In genomic region chr5:120176246-120177065, GRCm38 (mm10) we compare ENCODE assay signal across 14 mouse cellular contexts.
DNase-seq lines count a peak whose midpoint lies in the region; ATAC-seq and TF ChIP-seq lines count a peak whose summit lies in the region.
"Had no signal": no experiment of that assay in that cellular context is flagged by ENCODE, and none has a peak within 500 bp of the region (broad histone marks: within the 10 kb centered on the region; RNA-seq: fewer than 3 reads in every experiment).

No protein-coding gene starts in this region.

- 93% methylated on average over 13 of the region's 13 CpGs for WGBS in hindbrain, embryonic 15.5 days
- WGBS in hindbrain, postnatal 0 days: 93% methylated on average over 13 of the region's 13 CpGs

- no peaks in the 10 kb centered on the region for H3K27me3 ChIP-seq in hindbrain, embryonic 15.5 days
- no peaks in the 10 kb centered on the region for H3K27me3 ChIP-seq in hindbrain, postnatal 0 days (ENCODE audit: insufficient read depth, low read length)
- H3K27me3 ChIP-seq: CH12.LX; embryonic facial prominence, embryonic 15.5 days; forebrain, embryonic 15.5 days; limb, embryonic 12.5 days had no signal

- no peak for DNase-seq in hindbrain, postnatal 0 days (ENCODE audit: low spot score)
- DNase-seq in cerebellum, adult 11-12 months: peak; percentile 91
- peak; percentile 88 for DNase-seq in gastrocnemius, adult 2 months
- peak; percentile 39 to 49 for DNase-seq in heart, postnatal 36 days
- no peak for DNase-seq in left cerebral cortex, postnatal 25 days (ENCODE audit: low spot score in 2 of 2)
- DNase-seq: kidney, postnatal 36 days; lung, adult 18-20 months had no signal

- no peak for TF ChIP-seq CTCF in hindbrain, postnatal 0 days (IDR thresholded peaks at IDR 0.05; ENCODE audit: low read depth)
- no peak for TF ChIP-seq CTCF in gastrocnemius, adult 2 months (IDR thresholded peaks at IDR 0.05)

- no peak overlapping the region for H3K4me3 ChIP-seq in hindbrain, embryonic 15.5 days
- H3K4me3 ChIP-seq in hindbrain, postnatal 0 days (ENCODE audit: low read length): no peak overlapping the region
- peak overlapping the region; percentile 39; the same call in 1 of the 2 replicates for H3K4me3 ChIP-seq in gastrocnemius, adult 2 months
- H3K4me3 ChIP-seq: embryonic facial prominence, embryonic 15.5 days; forebrain, embryonic 15.5 days; limb, embryonic 12.5 days had no signal

- H3K4me1 ChIP-seq in hindbrain, embryonic 15.5 days (replicated peaks): peaks cover 48% of the 10 kb centered on the region
- peaks cover 8% of the 10 kb centered on the region; the same call in 1 of the 2 replicates for H3K4me1 ChIP-seq in hindbrain, postnatal 0 days (ENCODE audit: insufficient read depth, low read length)
- H3K4me1 ChIP-seq: embryonic facial prominence, embryonic 15.5 days had no signal

- ATAC-seq in hindbrain, embryonic 15.5 days (ENCODE audit: low FRiP score, low read depth): no peak
- ATAC-seq in hindbrain, postnatal 0 days: no peak
- no peak for ATAC-seq in CD4-positive, CD25-positive, alpha-beta regulatory T cell, adult 4 months
- ATAC-seq: forebrain, embryonic 15.5 days; intestine, embryonic 16.5 days had no signal

- no peak overlapping the region for H3K4me2 ChIP-seq in hindbrain, embryonic 15.5 days
- no peak overlapping the region for H3K4me2 ChIP-seq in hindbrain, postnatal 0 days (ENCODE audit: low read depth, low read length)
- H3K4me2 ChIP-seq: embryonic facial prominence, embryonic 15.5 days; forebrain, embryonic 15.5 days; limb, embryonic 12.5 days had no signal

- no peak overlapping the region for H3K9ac ChIP-seq in hindbrain, embryonic 15.5 days
- H3K9ac ChIP-seq in hindbrain, postnatal 0 days (replicated peaks; ENCODE audit: low read length): no peak overlapping the region
- H3K9ac ChIP-seq: embryonic facial prominence, embryonic 15.5 days; forebrain, embryonic 15.5 days; limb, embryonic 12.5 days had no signal

- intact Hi-C loops in gastrocnemius, adult 2 months (cut with DNase I): loop anchor here (2.0 kb wide), 1 partner anchor 30 kb away; no protein-coding TSS in a partner anchor
- intact Hi-C loops in heart, postnatal 36 days (cut with DNase I): no loop called here
- intact Hi-C loops in left cerebral cortex, postnatal 25 days (cut with DNase I): no loop called here

- 0 out of 2 replicates have a peak overlapping the region, but pooled peaks have one; percentile 78 for H3K27ac ChIP-seq in hindbrain, embryonic 15.5 days (replicated peaks)
- no peak overlapping the region for H3K27ac ChIP-seq in hindbrain, postnatal 0 days
- peak overlapping the region; percentile 88 for H3K27ac ChIP-seq in gastrocnemius, adult 2 months
- H3K27ac ChIP-seq: embryonic facial prominence, embryonic 15.5 days; forebrain, embryonic 15.5 days; limb, embryonic 12.5 days had no signal

- H3K9me3 ChIP-seq in hindbrain, embryonic 15.5 days: no peaks in the 10 kb centered on the region
- no peaks in the 10 kb centered on the region for H3K9me3 ChIP-seq in hindbrain, postnatal 0 days (ENCODE audit: low read length)
- H3K9me3 ChIP-seq: embryonic facial prominence, embryonic 15.5 days; forebrain, embryonic 15.5 days had no signal

- H3K36me3 ChIP-seq in hindbrain, embryonic 15.5 days: no peaks in the 10 kb centered on the region
- H3K36me3 ChIP-seq in hindbrain, postnatal 0 days (ENCODE audit: insufficient read depth, low read length): peaks cover 5% of the 10 kb centered on the region; the same call in 1 of the 2 replicates

Comparison
In these comparisons a context has a peak if more than half of its experiments do, and no peak if none do; other contexts are left out.
1. DNase-seq: peak in cerebellum, adult 11-12 months (single experiment), gastrocnemius, adult 2 months (single experiment) and heart, postnatal 36 days (2 of 2); none in hindbrain, postnatal 0 days (single experiment) and left cerebral cortex, postnatal 25 days (0 of 2).